Mouse (Mus musculus): Measurements from ENCODE around the gene Epha1.

The Epha1 gene

DNA sequence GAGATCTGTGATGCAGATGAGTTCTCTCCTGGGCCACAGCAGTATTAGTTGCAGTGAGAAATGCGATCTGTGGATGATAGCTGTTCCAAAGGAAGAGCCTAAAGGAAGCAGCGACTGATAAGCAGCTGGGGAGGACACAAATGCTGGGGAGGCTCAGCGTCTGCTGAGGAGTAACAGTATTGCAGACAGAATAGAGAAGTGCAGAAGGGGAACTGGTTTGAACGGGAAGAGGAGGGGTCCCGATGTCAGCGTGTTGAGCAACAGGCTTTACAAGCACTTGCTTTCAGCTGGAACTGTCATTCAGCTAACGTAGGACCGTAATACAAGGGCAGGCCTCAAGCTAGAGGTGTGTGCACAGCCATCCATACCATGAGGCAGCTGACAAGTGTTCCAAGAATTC is 19.9 kb downstream of the Epha1 start:
- DNase-seq, result peak; percentile 37 to 47

DNA sequence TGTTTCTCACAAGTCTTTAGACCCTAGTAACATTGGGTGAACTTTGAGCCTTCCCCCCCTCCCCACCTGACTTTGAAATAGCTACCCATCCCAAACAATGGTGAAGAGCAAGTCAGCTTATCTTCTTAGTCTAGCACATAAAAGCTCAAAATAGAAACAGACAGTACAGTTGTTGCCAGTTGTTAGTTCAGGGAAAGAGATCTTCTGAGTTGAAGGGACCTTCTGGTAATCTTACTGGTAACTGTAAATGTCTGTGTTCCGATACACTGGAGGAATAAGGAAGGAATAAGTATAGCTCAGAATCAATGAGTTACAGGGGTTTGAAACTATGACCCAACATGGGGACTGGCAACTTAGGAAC is 20.6 kb downstream of the Epha1 start:
- no peak for DNase-seq

DNA sequence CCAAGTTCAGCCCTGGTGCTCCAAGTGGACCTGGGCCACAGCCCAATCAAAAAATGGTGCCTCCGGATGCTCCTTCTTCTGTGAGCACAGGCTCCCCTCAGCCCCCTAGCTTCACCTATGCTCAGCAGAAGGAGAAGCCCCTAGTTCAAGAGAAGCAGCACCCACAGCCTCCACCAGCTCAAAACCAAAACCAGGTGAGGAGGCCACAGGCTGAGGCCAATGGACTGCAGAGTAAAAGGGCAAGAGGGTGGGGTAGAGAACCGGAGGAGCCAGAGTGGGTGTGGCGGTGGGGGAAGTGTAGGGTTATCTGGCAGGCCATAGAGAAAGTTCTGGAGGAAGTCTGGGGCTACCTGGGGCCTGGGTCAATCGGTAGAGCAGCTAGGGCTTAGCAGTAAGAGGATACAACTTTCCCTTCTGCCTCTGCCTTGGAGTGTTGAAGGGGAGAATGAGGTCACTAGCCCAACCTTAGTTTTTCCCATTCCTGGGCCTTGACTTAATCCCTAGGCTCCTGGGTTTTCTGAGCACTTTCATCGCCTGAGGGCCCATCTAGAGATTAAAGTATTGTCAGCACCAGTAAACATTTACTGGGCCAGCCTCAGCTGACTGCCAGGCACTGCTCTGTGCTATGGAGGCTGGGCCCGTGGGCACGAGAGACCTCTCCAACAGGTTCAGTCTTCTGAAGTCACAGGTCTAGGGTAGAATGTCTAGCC is 21.1 kb downstream of the Epha1 start:
- DNase-seq, result peak in 1 of 2 experiments; percentile 30

DNA sequence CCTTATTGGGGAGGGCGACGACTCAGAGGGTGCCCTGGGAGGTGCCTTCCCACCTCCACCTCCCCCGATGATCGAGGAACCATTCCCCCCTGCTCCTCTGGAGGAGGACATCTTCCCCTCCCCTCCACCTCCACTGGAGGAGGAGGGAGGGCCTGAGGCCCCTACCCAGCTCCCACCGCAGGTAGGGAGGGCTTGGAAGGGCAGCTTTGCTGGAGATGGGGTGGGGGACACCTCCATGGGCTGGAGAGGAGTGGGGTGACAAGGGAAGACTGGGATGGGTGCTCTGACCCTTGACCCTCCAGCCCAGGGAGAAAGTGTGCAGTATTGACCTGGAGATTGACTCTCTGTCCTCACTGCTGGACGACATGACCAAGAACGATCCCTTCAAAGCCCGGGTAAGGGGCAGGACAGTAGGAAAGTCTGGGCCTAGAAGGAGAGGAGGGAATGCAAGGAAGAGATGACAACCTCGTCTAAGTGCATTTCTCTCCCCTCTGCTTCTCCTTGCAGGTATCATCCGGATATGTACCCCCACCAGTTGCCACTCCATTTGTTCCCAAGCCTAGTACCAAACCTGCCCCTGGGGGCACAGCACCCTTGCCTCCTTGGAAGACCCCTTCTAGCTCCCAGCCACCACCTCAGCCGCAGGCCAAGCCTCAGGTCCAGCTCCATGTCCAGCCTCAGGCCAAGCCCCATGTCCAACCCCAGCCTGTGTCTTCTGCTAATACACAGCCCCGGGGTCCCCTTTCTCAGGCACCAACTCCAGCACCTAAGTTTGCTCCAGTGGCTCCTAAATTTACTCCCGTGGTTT is 21.9 kb downstream of the Epha1 start:
- no peak for DNase-seq

DNA sequence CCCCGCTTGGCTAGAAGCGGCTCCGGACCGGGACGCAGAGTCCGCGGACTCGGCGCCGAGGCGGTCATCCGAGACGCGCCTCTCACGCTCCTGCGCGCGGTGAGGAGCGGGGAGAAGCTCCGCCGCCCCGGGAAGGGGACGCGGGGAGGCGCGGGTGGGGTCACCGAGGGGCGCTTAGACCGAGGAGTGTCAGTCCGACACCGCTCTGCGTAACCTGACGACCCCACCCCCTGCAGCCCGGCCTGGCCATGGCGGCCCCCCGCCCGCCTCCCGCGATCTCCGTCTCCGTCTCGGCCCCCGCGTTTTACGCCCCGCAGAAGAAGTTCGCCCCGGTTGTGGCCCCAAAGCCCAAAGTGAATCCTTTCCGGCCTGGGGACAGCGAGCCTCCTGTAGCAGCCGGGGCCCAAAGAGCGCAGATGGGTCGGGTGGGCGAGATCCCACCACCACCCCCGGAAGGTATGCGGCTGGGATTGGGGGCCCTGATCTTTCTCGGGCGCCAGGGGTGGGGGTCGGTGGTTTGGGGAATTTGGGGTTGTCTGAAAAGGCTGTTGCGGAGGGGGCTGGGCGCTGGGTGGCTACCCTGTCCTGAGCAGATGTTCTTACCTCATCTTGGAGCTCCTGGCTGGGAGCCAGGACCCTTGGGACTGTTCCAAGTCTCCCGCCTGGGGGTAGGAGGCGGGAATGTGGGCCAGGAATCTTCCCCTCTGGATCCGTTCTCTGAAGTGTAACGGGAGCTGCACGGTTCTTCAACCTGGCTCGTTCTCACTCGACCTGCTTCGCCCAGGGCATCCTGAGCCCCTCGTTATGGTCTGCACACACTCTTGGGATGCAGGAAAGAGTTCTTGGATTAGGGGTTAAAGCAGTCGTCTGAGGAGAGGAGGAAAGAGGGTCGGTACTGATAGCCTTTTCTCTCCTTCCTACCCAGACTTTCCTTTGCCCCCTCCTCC is 22.8 kb downstream of the Epha1 start:
- peak; percentile 38 to 43 for DNase-seq

DNA sequence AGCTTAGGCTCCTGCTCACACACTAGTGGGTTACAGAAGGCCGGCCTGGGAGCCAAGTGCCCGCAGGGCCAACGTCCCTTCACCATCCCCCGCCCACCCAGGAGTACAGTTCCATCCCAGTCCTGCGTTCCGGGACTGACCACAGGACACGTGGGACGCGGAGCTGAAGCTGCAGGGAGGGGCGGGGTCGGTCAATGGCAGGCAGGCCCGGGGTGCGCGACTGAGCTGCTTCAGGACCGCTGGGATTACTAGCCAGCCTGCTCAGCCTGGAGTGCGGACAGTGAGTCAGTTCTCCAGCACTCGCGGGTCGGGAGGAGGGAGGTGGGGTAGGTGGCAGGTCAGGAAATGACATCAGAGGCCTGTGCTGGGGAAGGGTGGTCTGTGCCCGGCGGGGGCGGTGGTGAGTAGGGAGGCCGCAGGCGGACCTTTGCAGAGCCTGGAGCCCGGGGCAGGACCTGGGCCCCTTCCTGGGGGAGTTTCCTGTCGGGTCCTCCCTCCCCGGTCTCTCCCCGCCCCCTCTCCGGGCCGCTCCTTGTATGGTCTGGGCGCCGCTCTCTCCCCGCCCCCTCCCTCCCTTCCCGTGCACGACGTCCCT is 23.5 kb downstream of the Epha1 start, which contains the start of gene Zyx:
Gene Zyx, plus strand, starts transcription at position 205 of the 595 bp plus-strand sequence.
- DNase-seq, result peak; percentile 80

DNA sequence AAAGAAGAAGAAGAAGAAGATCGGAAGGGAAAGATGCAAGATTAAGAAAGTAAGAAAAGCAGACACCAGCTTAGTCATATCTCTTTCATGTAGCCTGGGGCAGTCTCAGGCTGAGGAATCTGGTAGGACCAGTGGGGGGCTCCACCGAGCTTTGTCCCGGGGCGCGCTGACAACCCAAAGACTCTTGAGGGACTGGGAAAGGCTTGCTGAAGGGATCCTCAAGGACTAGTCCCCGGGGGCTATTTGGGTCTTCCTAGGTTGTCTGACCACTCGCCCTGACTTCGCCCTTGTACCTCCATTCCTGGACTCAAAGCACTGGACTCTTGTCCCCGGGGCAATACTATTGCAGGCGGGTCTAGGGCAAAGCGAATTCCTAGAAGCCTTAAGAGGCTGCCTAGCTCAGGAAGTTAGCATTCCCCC is 24.1 kb downstream of the Epha1 start:
- peak; percentile 77 to 80 for DNase-seq

DNA sequence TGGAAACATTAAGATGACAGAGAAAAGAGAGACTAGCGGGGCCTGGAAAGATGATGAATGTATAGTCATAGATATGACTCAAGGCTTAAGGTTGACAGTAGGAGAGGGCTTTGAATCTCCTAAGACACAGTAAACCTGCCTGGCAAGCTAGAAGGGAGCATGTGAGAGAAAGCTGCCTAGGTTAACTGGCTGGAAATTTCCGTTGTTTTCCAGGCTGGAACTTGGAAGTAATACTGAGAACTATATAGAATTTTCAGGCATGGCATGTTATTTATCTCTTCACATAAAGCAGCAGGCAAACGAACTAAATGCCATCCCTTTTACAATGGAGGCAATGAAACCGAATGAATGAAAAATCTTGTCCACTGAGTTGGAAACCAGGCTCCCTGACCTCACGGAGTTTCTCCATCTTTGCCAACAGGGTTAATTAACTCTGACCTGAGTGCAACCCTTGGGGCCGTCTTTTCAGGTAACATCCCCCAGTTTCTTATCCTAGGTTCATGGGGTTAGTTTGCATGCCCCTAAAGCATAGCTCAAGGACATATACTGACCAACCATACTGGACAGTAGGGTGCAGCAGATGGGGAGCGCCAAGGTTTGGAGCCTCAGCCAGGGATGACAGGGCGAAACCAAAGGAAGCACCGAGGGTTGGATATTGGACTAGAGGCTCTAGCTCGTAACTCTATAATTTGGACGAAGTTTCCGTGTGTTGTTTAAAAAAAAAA is 24.6 kb downstream of the Epha1 start:
- DNase-seq, result no peak

DNA sequence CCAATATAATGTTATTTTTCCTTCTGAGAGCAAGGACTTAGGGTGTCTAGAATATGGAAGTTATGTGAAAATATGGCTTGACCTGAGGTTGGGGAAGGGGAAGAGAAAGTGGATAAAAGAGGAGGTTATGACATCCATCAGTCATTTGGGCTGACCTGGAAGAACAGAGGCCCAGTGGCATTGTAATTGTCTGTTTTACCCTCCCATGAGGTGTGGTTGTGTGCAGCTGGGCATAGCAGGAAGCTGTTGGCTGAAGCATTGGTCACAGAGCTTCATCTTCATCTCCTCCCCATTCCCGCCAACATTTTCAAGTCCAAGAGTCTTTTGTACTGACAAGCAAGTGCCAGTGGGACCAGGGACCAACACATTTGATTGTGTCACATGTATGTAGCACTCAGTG is 28.8 kb downstream of the Epha1 start:
- peak in 1 of 2 experiments; percentile 17 for DNase-seq

DNA sequence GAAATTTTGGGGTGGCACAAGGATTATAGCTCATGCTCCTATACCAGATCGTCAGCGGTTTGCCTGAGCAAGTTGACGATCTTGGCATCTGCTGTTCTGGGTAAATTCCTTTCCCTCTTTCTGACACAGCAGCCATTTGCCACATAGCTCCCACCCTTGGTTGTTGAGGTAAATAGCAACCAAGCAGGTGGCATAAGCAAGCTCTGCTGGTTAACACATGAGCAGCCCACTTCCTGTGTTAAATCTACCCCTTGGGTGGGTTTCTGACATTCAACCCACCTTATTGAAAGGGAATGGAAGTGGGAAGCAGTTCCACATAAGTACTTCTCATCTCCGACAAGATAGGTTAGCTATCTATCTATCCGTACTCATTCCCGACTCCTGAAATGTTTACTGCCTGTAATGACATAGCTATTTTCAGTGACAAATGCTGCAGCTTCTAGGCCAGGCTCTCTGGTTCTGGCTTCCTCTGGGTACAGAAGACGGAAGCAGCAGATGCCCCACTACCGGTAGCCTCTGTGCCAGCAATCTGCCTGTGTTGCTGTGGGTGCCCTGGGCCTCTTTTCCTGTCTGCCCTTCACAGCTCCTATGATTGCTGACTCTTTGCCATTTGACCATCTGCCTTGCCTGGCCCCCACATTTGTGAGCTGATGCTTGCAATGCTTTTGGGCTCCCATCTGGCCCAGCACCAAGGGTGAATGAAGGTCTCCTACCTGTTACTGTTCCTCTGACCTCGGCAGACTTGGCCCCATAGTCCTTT is 29.5 kb downstream of the Epha1 start:
- DNase-seq, result peak in 1 of 2 experiments; percentile 31

DNA sequence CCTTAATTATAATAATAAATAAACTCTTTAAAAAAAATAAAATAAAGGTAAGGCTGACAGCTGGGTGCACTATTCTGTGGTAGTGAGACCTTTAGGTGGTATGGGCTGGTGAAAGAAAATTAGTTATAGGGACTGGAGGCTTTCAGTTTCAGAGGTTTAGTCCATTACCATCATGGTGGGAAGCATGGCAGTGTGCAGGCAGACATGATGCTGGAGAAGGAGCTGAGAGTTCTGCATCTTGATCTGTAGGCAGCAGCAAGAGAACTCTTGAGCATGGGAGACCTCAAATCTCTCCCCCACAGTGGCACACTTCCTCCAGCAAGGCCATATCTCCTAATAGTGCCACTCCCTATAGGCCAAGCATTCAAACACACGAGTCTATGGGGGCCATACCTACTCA is 30.9 kb downstream of the Epha1 start:
- DNase-seq, result no peak

DNA sequence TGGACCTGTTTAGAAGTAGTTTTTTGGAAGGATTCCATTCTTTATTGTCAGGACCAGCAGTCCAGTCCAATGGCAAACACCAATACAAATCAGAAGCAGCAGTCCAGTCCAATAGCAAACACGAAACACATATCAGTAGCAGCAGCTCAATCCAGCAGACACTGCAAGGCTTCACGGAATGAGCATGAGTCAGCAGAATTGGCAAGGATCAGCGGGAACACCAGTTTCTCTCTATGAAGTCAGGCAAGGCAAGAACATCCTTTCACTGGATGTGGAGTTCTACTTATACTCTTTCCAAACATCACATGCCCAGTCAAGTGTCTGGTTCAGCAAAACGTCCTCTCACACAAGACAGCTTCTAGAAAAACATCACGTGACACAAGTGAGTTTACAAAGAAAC is 33.1 kb downstream of the Epha1 start:
- DNase-seq, result no peak

DNA sequence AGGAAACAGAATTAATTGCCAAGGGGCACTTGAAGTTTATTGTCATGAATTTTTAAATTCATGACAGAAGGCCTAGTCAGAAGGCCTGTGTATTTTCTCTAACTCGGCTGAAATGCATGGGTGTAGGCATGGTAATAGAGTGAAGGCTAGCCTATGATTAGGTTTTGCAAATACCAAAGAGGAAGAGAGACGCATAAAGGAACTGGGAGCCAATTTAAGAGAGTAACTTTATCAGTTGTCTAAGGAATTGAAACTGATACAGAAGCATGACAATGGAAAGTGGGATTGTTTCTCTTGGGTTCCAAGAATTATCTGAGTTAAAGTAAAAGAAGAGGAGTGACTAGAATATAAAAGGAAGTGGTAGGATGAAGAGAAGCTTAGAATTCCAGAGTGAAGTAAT is 33.9 kb downstream of the Epha1 start:
- DNase-seq, result no peak

DNA sequence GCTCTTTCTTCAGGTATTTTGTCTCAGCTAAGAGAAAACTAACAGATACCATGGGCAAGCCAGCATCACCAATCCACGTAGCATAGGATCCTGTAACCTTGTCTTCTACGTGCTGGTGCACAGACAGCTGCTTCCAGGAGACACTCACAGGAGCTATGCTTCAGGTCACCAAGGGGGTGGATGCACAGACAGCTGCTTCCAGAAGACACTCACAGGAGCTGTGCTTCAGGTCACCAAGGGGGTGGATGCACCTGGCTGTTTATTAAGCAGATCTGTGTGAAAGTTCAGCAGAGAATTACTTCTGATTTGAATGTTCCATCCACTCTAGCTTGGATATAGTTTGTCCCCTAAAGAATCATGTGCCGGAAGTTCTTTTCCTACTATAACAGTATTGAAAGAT is 42.1 kb downstream of the Epha1 start:
- DNase-seq, result no peak

DNA sequence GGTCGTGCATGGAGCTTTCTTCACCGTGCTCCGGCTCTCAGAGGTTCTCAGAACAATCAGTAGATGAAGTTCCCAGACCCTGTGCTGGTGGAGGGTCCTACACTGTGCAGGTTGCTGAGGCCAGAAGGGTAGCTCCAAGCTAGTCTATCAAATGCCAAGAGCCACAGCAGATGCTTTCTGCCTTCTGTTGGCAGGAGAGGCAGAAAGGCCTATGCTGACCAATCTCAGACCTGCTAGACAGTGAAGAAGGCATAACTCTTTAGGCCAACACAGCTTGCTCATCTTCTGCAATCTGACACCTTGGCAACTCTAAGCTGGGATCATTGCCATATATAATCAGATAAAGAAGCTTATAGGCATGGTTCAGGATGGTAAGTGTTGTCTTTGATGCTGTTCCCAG is 42.9 kb downstream of the Epha1 start:
- DNase-seq, result no peak

DNA sequence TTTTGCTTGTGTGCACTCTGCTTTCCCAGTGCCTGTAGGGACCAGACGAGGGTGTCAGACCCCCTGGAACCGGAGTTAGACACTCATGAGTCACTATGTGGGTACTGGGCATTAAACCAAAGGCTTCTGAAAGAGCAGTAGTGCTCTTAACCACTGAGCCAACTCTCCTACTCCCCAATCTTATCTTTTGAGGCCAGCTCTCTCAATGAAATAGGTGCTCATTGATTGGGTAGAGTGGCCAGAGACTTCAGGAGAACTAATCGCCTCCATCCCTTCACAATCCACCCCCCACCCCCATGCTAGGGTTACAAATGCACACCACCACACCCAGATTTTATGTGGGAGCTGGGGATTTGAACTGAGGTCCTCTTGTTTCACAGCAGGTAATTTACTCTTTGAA is 44.3 kb downstream of the Epha1 start:
- DNase-seq, result no peak

DNA sequence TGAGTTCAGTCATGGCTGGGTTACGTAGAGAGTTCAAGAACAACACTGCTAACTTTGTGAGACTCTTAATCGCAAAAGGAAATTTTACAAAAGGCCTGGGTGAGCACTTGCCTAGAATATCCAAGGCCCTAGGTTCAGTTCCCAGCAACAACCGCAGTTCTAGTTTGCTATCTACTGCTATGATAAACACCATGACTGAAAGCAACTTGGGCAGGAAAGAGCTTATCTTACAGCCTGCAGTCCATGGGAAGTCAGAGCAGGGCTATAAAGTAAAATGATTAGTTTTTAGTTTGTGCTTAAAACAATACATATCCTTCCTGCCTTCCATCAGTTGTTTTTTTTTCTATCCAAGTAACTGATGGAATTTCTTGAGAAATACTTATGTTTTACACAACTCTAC is 46.6 kb downstream of the Epha1 start:
- no peak for DNase-seq

DNA sequence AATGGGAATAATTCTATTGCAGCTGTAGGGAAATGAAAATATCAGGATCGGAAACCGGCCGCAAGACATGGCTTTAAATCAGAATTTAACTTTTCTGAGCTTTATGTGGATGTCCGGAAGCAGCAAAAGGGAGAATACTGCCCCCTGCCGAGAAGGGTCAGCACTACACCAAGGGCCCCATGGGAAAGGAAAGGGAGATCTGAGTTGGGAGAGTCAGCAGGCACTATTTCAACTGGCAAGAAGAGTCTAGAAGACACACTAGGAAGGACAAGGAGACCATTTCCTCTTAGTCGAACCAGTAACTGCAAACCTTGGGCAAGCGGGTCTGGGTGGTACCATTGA is 47.8 kb downstream of the Epha1 start:
- peak; percentile 89 to 91 for DNase-seq

DNA sequence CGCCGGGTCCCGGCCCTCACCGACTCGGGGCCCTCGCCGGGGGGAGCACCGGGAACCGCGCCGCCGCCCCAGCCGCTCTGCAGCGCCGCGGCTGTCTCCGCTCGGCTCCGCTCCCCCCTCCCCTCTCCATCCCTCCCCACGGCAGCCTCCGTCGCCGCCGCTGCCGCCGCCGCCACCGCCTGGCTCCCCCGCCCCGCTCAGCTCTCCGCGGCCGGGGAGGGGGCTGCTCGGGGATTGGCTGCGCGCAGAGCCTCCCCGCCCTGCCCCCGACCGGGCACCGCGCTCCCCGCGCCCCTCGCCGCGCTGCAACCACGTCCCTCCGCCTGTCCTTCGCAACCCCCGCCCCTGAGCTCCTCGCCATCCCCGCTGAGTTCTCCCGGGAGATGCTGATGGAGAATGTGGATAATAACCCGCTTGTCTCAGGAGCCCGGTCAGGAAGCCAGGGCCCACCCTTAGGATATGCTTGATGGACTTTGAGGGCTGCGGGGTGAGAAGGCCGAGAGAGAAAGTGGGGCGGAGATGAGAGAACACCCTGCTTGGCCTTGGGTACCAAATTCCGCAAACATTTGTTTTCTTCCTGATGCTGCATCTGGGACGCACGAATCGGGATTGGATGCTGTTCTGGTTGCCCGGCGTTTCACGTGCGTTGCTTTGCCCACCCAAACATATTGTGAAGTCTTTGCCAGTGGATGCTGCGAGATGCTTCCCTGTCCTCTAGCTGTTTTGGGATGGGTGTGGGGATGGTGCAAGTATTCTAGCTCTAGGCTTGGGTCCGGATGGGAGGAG is 48.4 kb downstream of the Epha1 start, which contains the start of gene Fam131b:
Gene Fam131b, minus strand, starts transcription at position 162 of the 786 bp plus-strand sequence.
- DNase-seq, result peak; percentile 25 to 35

DNA sequence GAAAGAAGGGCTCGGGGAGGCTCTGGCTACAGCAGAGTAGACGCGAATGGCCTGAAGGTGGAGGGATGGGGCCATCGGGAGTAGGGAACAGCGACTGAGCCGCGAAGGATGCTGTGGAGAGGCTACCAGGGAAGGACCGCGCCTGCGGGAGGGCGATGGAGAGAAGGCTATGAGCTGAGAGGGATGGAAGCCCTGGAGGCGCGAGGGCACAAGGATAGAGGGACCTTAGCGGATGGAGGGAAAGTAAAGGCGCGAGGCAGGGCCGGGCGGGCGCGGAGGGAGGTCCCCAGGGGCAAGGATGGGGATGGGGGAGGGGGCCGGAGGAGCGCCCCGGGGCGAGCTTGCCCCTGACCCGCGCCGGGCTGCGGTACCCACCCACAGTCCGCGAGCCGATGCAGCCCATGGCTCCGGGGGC is 49.0 kb downstream of the Epha1 start:
- DNase-seq, result peak in 1 of 2 experiments; percentile 22
